Mouse (Mus musculus): ENCODE results near the gene Dlg2.

DNA sequence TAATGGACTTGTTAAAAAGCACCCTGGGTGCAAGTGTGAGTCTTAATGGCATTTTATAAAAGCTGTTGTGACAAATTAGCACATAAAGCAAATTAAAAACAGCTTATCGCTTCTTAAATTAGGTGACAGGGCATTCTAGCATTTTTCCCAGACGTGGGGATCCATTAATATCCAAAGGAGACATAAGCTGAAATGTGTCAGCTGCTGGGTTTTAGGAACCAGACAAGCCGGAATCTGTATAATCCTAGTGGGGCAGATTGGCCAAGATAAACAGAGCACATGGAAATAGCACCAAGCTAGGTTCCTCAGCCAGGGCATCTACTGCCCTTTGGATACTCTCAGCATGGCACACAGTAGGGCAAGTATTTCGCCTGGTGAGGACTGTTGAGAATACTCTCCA lies 1895.2 kb downstream of the Dlg2 start:
- TF ChIP-seq FLI1 (IDR thresholded peaks at IDR 0.05; ENCODE audit: low read length): no peak
- TF ChIP-seq GATA1 (IDR thresholded peaks at IDR 0.05; ENCODE audit: borderline replicate concordance, low read length): no peak
